In genomic region chr12:108217572-108217971, GRCm38 (mm10) we compare ENCODE assay signal across 9 mouse cellular contexts. TPM values are rescaled to one million over a fixed set of nuclear protein-coding genes. Genes with fewer than 3 reads are reported as not detected.
DNase-seq lines count a peak whose midpoint lies in the region; ATAC-seq and TF ChIP-seq lines count a peak whose summit lies in the region.
"Had no signal": no experiment of that assay in that cellular context is flagged by ENCODE, and none has a peak within 500 bp of the region (broad histone marks: within the 10 kb centered on the region; RNA-seq: fewer than 3 reads in every experiment).

No protein-coding gene starts in this region.

- no peaks in the 10 kb centered on the region for H3K79me2 ChIP-seq in C2C12 (ENCODE audit: control insufficient read depth, insufficient read depth)

- H3K36me3 ChIP-seq in heart, embryonic 10.5 days = 0 out of 2 replicates have a peak, but pooled peaks cover 3% of the 10 kb centered on the region
- H3K36me3 ChIP-seq in C2C12 (ENCODE audit: control insufficient read depth, insufficient read depth) = no peaks in the 10 kb centered on the region
- H3K36me3 ChIP-seq in neural tube, embryonic 14.5 days (ENCODE audit: control insufficient read depth, insufficient read depth, low read length) = no peaks in the 10 kb centered on the region
- H3K36me3 ChIP-seq: embryonic facial prominence, embryonic 12.5 days had no signal

- H3K4me2 ChIP-seq in neural tube, embryonic 14.5 days (ENCODE audit: low read depth, low read length) = no peak overlapping the region
- H3K4me2 ChIP-seq: embryonic facial prominence, embryonic 12.5 days had no signal

- TF ChIP-seq CTCF in C2C12 (IDR thresholded peaks at IDR 0.05; ENCODE audit: control insufficient read depth, insufficient read depth, insufficient read length) = peak; percentile 34

- ATAC-seq in frontal cortex, adult (ENCODE audit: low TSS enrichment) = 0 out of 2 replicates have a peak, but pooled peaks have one; percentile 31
- ATAC-seq in neural tube, embryonic 14.5 days (ENCODE audit: low read depth) = no peak
- no peak for ATAC-seq in erythroblast, adult 5-6 weeks (replicated peaks; ENCODE audit: low FRiP score, poor library complexity, severe bottlenecking)

- H3K4me3 ChIP-seq in heart, embryonic 10.5 days = no peak overlapping the region
- H3K4me3 ChIP-seq in C2C12 (ENCODE audit: insufficient read depth, poor library complexity, severe bottlenecking) = no peak overlapping the region
- no peak overlapping the region for H3K4me3 ChIP-seq in neural tube, embryonic 14.5 days (ENCODE audit: low read depth, low read length)
- H3K4me3 ChIP-seq: embryonic facial prominence, embryonic 12.5 days had no signal

- no peaks in the 10 kb centered on the region for H3K27me3 ChIP-seq in heart, embryonic 10.5 days (ENCODE audit: insufficient read depth, poor library complexity, severe bottlenecking)
- no peaks in the 10 kb centered on the region for H3K27me3 ChIP-seq in C2C12 (ENCODE audit: control insufficient read depth, insufficient read depth, insufficient read length)
- no peaks in the 10 kb centered on the region for H3K27me3 ChIP-seq in neural tube, embryonic 14.5 days (ENCODE audit: control insufficient read depth, insufficient read depth, low read length)
- H3K27me3 ChIP-seq: embryonic facial prominence, embryonic 12.5 days had no signal

- no peaks in the 10 kb centered on the region for H3K9me3 ChIP-seq in heart, embryonic 10.5 days
- H3K9me3 ChIP-seq in neural tube, embryonic 14.5 days (ENCODE audit: control insufficient read depth, low read length) = no peaks in the 10 kb centered on the region
- H3K9me3 ChIP-seq: embryonic facial prominence, embryonic 12.5 days had no signal

- WGBS in heart, embryonic 10.5 days = 56% methylated on average over 5 of the region's 5 CpGs
- WGBS in neural tube, embryonic 14.5 days = 64% methylated on average over 5 of the region's 5 CpGs

- H3ac ChIP-seq in C2C12 (ENCODE audit: control insufficient read depth, insufficient read length, low read depth) = no peak overlapping the region

- H3K79me3 ChIP-seq in C2C12 (ENCODE audit: low read depth) = no peaks in the 10 kb centered on the region

- no peak overlapping the region for H3K9ac ChIP-seq in neural tube, embryonic 14.5 days (replicated peaks; ENCODE audit: low read depth, low read length)
- H3K9ac ChIP-seq: embryonic facial prominence, embryonic 12.5 days had no signal

- peak overlapping the region; percentile 56; the same call in 1 of the 2 replicates for H3K27ac ChIP-seq in heart, embryonic 10.5 days
- peak overlapping the region; percentile 87 for H3K27ac ChIP-seq in neural tube, embryonic 14.5 days (ENCODE audit: low read depth, low read length)
- H3K27ac ChIP-seq: embryonic facial prominence, embryonic 12.5 days had no signal

- DNase-seq in heart, embryonic 10.5 days (ENCODE audit: low spot score) = no peak
- no peak for DNase-seq in heart, adult 11 months
- DNase-seq in adrenal gland, postnatal 10 days = peak; percentile 80
- peak; percentile 67 to 80 for DNase-seq in layer of hippocampus, postnatal 10 days (ENCODE audit: low spot score in 2 of 2)

- H3K4me1 ChIP-seq in heart, embryonic 10.5 days = peaks cover 89% of the 10 kb centered on the region
- peaks cover 74% of the 10 kb centered on the region for H3K4me1 ChIP-seq in neural tube, embryonic 14.5 days (ENCODE audit: control insufficient read depth, insufficient read depth, low read length)

TF ChIP-seq in C2C12, 6 proteins besides CTCF, POLR2A, EP300 and RAD21:
- no peak for TF ChIP-seq CEBPB (IDR thresholded peaks at IDR 0.05; ENCODE audit: low read depth)
- TF ChIP-seq MYOD1 (IDR thresholded peaks at IDR 0.05; ENCODE audit: control insufficient read depth, insufficient read length, low read depth) = no peak
- no peak for TF ChIP-seq MAX (IDR thresholded peaks at IDR 0.05)
- no peak for TF ChIP-seq MYOG (IDR thresholded peaks at IDR 0.05; ENCODE audit: control insufficient read depth, extremely low read depth, insufficient read length)
- TF ChIP-seq FOSL1 (IDR thresholded peaks at IDR 0.05; ENCODE audit: insufficient read depth, low read length, poor library complexity, severe bottlenecking) = no peak
- no peak for TF ChIP-seq USF1 (IDR thresholded peaks at IDR 0.05; ENCODE audit: low read depth)

RNA-seq across cellular contexts. Expression of gene Ccnk, which starts 38.2 kb away (rescaled TPM):
- polyA plus RNA-seq in heart, embryonic 10.5 days (2016; fragmentation: Nextera tagmentation; extraction: Ambion mirVana) = 2.0 and 3.6 TPM in 2 replicates
- polyA plus RNA-seq in C2C12 (2012; fragmentation: generic; extraction: Trizol) = 23.6 TPM
- 10 to 100 TPM; 30.0 to 30.7 TPM for total RNA-seq in adrenal gland, postnatal 10 days (2021)
- 10 to 100 TPM; 29.4 to 33.9 TPM for total RNA-seq in layer of hippocampus, postnatal 10 days (2021)
- polyA plus RNA-seq in neural tube, embryonic 14.5 days (2014; fragmentation: Nextera tagmentation; extraction: Ambion mirVana) = 3.7 and 6.0 TPM in 2 replicates
- 41.6 and 43.4 TPM in 2 replicates for total RNA-seq in erythroblast, adult 5-6 weeks (2015; ENCODE audit: low replicate concordance)
- 12.8 and 18.7 TPM in 2 replicates for total RNA-seq in erythroblast, adult 5-6 weeks (2017; ENCODE audit: low replicate concordance)

RNA-seq across cellular contexts. Expression of gene Setd3, which starts 38.5 kb away (rescaled TPM):
- polyA plus RNA-seq in heart, embryonic 10.5 days (2016; fragmentation: Nextera tagmentation; extraction: Ambion mirVana) = 72.6 TPM in 2 replicates
- polyA plus RNA-seq in C2C12 (2012; fragmentation: generic; extraction: Trizol) = 36.8 TPM
- 10 to 100 TPM; 81.3 to 90.7 TPM for total RNA-seq in adrenal gland, postnatal 10 days (2021)
- total RNA-seq in layer of hippocampus, postnatal 10 days (2021) = 100 to 1,000 TPM; 113 to 119 TPM
- 90.6 and 91.9 TPM in 2 replicates for polyA plus RNA-seq in neural tube, embryonic 14.5 days (2014; fragmentation: Nextera tagmentation; extraction: Ambion mirVana)
- 19.4 and 22.2 TPM in 2 replicates for total RNA-seq in erythroblast, adult 5-6 weeks (2015; ENCODE audit: low replicate concordance)
- total RNA-seq in erythroblast, adult 5-6 weeks (2017; ENCODE audit: low replicate concordance) = 51.3 and 63.4 TPM in 2 replicates

RNA-seq across cellular contexts. Expression of gene Ccdc85c, which starts 57.7 kb away (rescaled TPM):
- polyA plus RNA-seq in heart, embryonic 10.5 days (2016; fragmentation: Nextera tagmentation; extraction: Ambion mirVana) = 5.7 and 6.7 TPM in 2 replicates
- polyA plus RNA-seq in C2C12 (2012; fragmentation: generic; extraction: Trizol) = 7.0 TPM
- total RNA-seq in adrenal gland, postnatal 10 days (2021) = 10 to 100 TPM; 19.8 to 22.1 TPM
- total RNA-seq in layer of hippocampus, postnatal 10 days (2021) = 10 to 100 TPM; 58.6 to 62.9 TPM
- polyA plus RNA-seq in neural tube, embryonic 14.5 days (2014; fragmentation: Nextera tagmentation; extraction: Ambion mirVana) = 15.3 and 17.3 TPM in 2 replicates
- total RNA-seq in erythroblast, adult 5-6 weeks (2015; ENCODE audit: low replicate concordance) = 0.38 TPM in 1 of 2 replicates, not detected in the other
- total RNA-seq in erythroblast, adult 5-6 weeks (2017; ENCODE audit: low replicate concordance) = 0.28 TPM in 1 of 2 replicates, not detected in the other

Comparison
In these comparisons a context has a peak if more than half of its experiments do, and no peak if none do; other contexts are left out.
1. DNase-seq: peak in adrenal gland, postnatal 10 days (single experiment) and layer of hippocampus, postnatal 10 days (2 of 2); none in heart, embryonic 10.5 days (single experiment) and heart, adult 11 months (single experiment).
2. RNA of gene Ccdc85c, which starts 57.7 kb away (total RNA-seq): 58.6 to 62.9 TPM in layer of hippocampus, postnatal 10 days and 19.8 to 22.1 TPM in adrenal gland, postnatal 10 days; 0.28 to 0.38 TPM in erythroblast, adult 5-6 weeks; every median in the first group is over 10 times any median in the second.